Mouse (Mus musculus): ENCODE data around the gene Dok1. TPM values are rescaled to one million over a fixed set of nuclear protein-coding genes. Genes with fewer than 3 reads are reported as not detected.
A peak's percentile ranks its signal among the peaks of the same experiment; 100 is the strongest.

Gene Dok1
- total RNA-seq (2021) = 1 to 10 TPM; 1.1 to 1.6 TPM

- intact Hi-C loops (cut with DNase I) = no loop called here
- no peak for DNase-seq (ENCODE audit: low spot score in 2 of 2)
These were observed at the start of gene Dok1, which contains the start of gene Loxl3 for GRCm38 (mm10) chr6:83033249-83034185. Gene Dok1, minus strand, starts transcription at chr6:83033471. Gene Loxl3, plus strand, starts transcription at chr6:83034173.

DNA sequence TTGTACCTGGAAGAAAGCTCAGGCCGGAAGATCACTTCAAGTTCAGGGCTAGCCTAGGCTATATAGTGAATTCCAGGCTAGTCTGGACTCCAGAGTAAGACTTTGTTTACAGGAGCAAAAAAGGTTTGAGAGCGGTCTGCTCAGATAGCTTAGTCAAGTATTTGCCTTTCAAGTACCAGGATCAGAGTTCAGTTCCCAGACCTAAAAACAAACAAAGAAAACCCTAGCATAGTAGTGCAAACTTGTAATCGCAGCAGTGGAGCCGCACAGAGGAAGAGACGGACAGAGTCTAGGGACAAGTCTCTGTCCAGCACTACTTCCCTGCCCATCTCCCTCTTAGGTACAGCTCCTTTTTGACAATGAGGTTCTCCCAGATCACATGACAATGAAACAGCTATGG, 46.9 kb upstream of the Dok1 start:
- DNase-seq (ENCODE audit: low spot score in 2 of 2) = no peak
- intact Hi-C loops (cut with DNase I) = no loop called here

- intact Hi-C loops (cut with DNase I) = loop anchor here (1.0 to 10.0 kb wide), 4 partner anchors 23 to 636 kb away; partner anchors contain the start of genes Aup1, Ccdc142, Gm42688 and Vax2
- peak; percentile 99 for DNase-seq (ENCODE audit: low spot score in 2 of 2)
These were observed 45.1 kb upstream of the Dok1 start for GRCm38 (mm10) chr6:83078324-83078858.

DNA sequence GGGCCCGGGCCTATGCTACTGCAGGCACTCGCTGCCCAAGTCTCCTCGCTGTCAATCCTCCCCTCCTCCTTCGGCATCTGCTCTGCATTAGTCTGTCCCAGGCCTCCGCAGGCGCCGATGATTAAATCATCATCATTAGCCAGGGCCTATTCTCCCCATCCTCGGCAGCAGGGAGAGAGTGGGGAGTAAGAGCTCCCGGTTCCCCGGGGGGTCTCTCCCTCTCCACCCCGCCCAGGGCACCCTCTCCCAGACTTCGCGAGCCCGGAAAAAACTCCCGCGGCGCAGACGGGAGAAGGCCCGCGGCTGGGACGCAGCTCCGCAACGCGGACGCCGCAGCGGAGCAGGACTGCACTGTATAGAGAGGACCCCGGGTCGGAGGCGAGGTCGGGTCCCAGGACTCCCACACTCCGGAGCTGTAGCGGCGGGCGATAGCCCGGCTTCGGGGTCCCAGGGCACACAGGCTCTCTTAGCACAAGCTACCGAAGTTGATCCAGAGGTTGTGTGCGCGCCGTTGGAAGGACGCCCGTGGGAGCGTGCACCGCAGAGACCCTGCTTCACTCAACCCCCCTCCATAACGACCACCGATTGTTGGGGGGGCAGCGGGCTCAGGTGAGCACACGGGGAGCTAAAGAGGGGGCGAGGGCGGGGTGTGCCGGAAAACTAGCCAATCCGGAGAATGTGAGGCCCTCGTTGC, 44.5 kb upstream of the Dok1 start, which contains the start of gene Pcgf1:
Pcgf1 (plus strand) TSS at position 240 of the 694 bp plus-strand sequence.
- DNase-seq (ENCODE audit: low spot score in 2 of 2) = peak; percentile 41 to 45
- intact Hi-C loops (cut with DNase I) = loop anchor here (1.0 to 10.0 kb wide), 4 partner anchors 23 to 637 kb away; partner anchors contain the start of genes Aup1, Ccdc142, Gm42688 and Vax2

DNA sequence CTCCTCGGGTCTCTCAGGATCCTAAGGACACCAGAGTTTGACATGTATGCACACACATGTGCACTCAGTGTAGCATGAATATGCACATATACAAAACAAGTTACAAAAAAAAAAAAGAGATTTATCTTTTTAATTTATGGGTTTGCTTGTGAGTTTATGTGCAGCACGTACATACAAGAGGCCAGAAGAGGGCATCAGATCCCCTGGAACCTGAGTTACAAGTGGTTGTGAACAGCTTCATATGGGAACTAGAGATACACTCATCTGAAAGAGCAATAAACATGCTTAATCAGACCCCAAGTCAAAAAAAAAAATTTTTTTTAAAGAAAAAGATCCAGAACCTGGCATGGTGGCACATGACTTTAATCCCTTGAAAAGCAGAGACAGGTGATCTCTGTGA, 41.7 kb upstream of the Dok1 start:
- intact Hi-C loops (cut with DNase I) = loop anchor here (10.0 kb wide), 1 partner anchor 640 kb away; the partner anchor contains the start of gene Vax2
- DNase-seq (ENCODE audit: low spot score in 2 of 2) = no peak

DNA sequence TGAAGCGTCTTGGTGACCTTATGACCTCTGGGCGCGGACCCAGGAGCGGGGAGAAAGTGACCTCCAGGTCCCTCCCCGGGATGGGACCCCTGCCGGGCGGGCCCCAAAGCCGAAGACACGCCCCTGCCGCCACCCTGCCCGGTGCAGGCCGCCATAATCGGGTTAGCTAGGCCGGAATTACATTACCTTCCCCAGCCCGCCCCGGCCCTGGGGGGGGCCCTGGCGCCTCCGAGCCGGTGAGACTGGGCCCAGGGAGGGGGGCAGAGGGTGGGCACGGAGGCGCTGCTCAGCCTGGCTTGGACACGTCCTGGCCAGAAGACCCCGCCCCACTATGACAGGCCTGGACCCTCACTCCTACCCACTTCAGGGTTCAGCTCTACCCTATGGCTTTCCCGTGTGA, 37.9 kb upstream of the Dok1 start:
- intact Hi-C loops (cut with DNase I) = loop anchor here (10.0 kb wide), 1 partner anchor 644 kb away; the partner anchor contains the start of gene Vax2
- DNase-seq (ENCODE audit: low spot score in 2 of 2) = no peak

DNA sequence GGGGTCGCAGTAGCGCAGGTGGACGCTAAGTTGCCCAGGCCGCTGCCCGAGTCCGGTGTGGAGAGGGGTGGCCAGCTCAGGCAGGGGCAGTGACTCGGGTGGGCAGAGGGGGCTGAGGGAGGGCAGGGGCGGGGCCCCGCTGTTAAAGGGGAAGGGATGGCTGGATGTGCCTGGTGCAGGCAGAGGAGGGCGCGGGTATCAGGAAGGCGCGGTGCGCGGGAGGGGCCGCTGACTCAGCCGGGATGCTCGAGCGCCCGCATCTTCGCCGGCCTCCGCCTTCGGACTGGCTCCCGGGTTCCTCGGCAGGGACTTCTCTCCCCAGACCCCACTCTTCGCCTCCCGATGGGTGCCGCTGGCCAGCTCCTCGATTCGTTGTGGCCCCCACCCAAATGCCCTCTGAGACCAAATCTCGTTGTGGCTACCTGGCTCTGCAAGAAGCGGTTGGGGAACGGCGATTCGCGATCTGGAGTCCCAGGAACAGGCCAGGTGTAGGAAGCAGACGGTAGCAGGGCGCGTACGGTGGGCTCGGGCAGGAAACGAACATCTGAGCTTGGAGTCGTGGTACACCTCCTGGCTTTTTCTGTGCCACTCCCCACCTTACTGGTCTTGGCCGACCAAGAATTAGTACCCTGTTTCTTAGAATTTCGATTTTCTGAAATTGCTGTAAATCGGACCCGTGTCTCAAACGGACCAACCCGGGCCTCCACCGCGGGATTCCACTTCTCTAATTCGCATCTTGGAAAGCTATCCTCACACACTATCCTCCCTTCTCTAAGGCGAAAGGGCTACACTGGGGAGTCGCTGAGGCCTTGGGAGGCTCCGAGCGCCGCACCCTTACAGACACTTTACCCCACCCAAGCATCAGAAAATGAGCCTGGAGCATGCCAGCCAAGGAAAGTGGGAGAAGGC, 37.3 kb upstream of the Dok1 start:
- DNase-seq (ENCODE audit: low spot score in 2 of 2) = peak; percentile 22 to 24
- intact Hi-C loops (cut with DNase I) = loop anchor here (10.0 kb wide), 1 partner anchor 644 kb away; the partner anchor contains the start of gene Vax2

DNA sequence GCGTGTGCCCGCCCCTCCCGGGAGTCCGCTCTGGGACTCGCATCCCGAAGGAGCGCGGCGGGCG, 36.8 kb upstream of the Dok1 start, which contains the start of gene Tlx2:
Tlx2 (minus strand) TSS at position 47 of the 64 bp plus-strand sequence.
- intact Hi-C loops (cut with DNase I) = loop anchor here (10.0 kb wide), 1 partner anchor 645 kb away; the partner anchor contains the start of gene Vax2
- DNase-seq (ENCODE audit: low spot score in 2 of 2) = no peak

GRCm38 (mm10) chr6:83069488-83070246, 36.4 kb upstream of the Dok1 start:
- DNase-seq (ENCODE audit: low spot score in 2 of 2) = no peak
- intact Hi-C loops (cut with DNase I) = loop anchor here (10.0 kb wide), 1 partner anchor 645 kb away; the partner anchor contains the start of gene Vax2

DNA sequence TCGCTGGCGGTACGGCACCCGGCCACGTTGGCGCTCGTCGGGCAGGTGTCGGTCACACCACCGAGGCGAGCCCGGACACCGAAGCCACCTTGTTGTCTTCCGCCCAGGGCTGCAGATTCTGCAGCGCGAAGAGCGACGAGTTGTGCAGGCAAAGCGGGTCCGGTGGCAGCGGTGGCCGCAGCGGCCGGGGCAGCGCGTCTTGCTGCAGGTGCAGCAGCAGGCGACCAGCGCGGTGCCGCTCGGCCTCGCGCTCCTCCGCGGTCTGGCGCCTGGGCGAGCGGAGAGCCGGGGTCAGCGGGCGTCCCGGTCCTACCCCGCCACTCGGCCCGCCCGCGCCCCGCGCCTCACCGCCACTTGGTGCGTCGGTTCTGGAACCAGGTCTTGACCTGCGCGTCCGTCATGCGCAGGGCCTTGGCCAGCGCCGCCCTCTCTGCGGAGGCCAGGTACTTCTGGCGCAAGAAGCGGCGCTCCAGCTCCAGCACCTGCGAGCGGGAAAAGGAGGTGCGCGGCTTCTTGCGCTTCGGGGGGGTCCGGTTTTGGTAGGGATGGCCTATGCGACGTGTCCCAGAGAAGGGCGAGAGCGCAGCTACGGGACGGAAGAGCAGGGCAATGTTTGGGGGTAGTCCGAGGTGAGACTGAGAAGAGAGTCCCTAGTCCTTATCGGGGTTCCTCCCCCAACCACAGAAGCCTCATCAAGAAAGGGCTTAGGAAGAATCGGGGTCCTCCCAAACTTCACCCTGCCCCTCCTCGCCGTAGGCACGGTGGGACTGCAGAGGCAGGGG, 35.6 kb upstream of the Dok1 start:
- intact Hi-C loops (cut with DNase I) = no loop called here
- no peak for DNase-seq (ENCODE audit: low spot score in 2 of 2)

DNA sequence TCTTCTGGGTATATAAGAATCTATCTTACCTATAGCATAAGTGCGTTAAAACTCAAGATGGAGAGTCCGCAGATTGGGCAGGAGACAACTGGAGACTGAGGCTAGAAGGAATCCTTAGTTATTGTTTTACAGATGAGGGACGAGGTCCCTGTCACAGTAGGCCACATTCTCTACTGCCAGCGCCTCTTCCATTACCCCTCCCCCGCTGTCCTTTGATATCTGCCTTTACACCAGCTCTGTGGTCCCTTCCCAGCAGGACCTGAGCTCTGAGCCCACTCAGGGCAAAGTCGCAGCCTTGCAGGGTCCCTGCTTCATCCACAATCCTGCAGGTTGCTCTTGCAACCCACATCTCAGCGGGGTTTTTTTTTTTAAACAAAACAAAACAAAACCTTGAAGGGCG, 35.0 kb upstream of the Dok1 start:
- DNase-seq (ENCODE audit: low spot score in 2 of 2) = no peak
- intact Hi-C loops (cut with DNase I) = no loop called here

- intact Hi-C loops (cut with DNase I) = no loop called here
- no peak for DNase-seq (ENCODE audit: low spot score in 2 of 2)
These were observed 33.2 kb upstream of the Dok1 start for GRCm38 (mm10) chr6:83066441-83066840.

DNA sequence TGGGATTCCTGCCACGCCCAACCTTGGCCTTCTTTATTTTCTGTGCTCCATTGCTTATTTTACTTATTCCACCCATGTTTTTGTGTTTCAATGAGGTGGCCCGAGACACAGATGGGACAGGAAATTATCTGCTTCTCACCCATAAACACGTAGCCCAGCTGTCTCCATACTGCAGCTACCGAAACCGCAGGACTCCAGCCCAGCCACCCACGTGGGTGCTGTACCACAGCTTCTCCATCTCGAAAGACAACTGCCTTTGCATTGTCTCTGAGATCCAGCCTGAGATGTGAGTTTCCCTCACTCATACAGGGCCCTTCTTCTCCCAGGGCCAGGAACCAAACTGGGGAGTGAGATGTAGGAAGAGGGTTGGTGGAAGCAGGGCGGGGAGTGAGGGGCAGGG, 32.7 kb upstream of the Dok1 start:
- no peak for DNase-seq (ENCODE audit: low spot score in 2 of 2)
- intact Hi-C loops (cut with DNase I) = no loop called here

DNA sequence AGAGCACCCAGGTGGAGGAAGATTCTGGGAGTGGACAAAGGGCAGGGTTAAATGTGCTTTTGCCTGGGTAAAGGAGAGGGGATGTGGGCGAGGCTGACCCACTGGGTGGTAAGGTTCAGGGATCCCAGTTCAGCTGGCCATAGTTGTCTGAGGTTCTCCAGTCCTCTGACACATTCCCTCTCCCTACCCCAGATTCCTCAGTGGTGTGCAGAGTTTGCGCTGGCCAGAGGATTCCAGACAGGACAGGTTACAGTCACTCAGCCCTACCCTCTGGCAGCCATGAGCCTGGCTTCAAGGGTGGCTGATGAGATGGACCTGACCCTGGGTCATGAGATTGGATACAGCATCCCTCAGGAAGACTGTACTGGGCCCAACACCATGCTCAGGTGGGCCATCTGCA, 25.5 kb upstream of the Dok1 start:
- intact Hi-C loops (cut with DNase I) = no loop called here
- no peak for DNase-seq (ENCODE audit: low spot score in 2 of 2)

DNA sequence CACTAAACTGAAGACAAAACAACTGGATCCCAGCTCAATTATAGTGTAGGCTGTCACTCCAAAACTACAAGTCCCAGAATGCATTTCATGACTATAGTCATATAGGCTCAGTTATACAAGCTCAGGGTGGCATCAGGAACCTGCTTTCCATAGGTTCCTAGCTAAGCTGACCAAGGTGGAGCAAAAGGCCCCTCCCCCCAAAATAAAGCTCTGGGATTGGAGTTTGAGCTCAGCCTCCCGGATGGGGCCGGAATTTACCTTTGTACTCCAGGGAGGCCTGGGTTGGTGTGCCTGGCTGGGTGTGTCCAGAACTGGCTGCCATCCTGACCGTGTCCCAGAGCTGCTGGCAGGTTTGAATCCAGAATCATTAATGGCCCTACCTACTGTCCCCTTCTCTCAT, 24.5 kb upstream of the Dok1 start, which contains the start of gene Dqx1:
Dqx1 (plus strand) TSS at position 55 of the 400 bp plus-strand sequence.
- intact Hi-C loops (cut with DNase I) = no loop called here
- peak in 1 of 2 experiments; percentile 51 for DNase-seq (ENCODE audit: low spot score in 2 of 2)

DNA sequence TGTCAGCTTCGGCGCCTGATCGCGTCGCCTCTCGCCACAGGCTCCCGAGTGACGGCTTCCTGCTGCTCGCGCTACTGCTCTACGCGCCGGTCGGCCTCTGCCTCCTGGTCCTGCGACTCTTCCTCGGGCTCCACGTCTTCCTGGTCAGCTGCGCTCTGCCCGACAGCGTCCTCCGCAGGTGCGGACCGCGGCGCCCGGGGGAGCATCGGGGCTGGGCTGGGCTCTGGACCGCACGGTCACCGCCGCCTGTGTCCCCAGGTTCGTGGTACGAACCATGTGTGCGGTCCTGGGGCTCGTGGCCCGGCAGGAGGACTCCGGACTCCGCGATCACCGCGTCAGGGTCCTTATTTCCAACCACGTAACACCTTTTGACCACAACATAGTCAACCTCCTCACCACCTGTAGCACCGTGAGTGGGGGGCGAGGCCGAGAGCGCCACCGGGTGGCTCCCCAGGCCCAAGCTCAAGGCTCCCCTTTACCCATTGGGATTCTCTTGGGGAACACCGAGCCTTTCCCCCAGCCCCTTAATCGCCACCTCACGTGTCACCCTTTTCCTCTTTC, 21.7 kb upstream of the Dok1 start, which contains the start of gene Htra2:
Htra2 (minus strand) TSS at position 403 of the 561 bp plus-strand sequence.
- intact Hi-C loops (cut with DNase I) = loop anchor here (1.0 kb wide), 3 partner anchors 23 to 58 kb away; no protein-coding TSS in a partner anchor
- no peak for DNase-seq (ENCODE audit: low spot score in 2 of 2)

Data from left cerebral cortex, postnatal 25 days (tissue).